Mouse (Mus musculus) myocyte (in vitro differentiated cells): ENCODE measurements at regions not wholly inside any gene's neighbourhood (a gene's known extent, or its start where the extent isn't known, plus 50 kb on each side); places are given as distances from the start of the nearest gene placed in this dataset.

Experiments used
- CEBPB ChIP-seq: IDR thresholded peaks from 2 replicates; pipeline ENCODE4 v1.6.1; 2011; ENCODE audit warnings: mild to moderate bottlenecking, moderate library complexity; ENCODE audit not compliant: poor library complexity, insufficient read depth, severe bottlenecking
- E2F4 ChIP-seq: IDR thresholded peaks from one replicate; pipeline ENCODE4 v1.6.1; 2011; ENCODE audit warnings: mild to moderate bottlenecking, control low read depth, moderate library complexity; ENCODE audit not compliant: insufficient read depth
- MYOG ChIP-seq, 3 experiments: IDR thresholded peaks; one replicate each; pipeline ENCODE4 v1.6.1; 2011; ENCODE audit warnings: control low read depth in 2 of 3, low read depth in 2 of 3, mild to moderate bottlenecking in 2 of 3; ENCODE audit not compliant: insufficient read length in 2 of 3, control insufficient read depth in 1 of 3, insufficient read depth in 1 of 3
- POLR2A ChIP-seq: IDR thresholded peaks from one replicate; pipeline ENCODE4 v1.6.1; 2011; ENCODE audit warnings: low read depth, mild to moderate bottlenecking, control low read depth, moderate library complexity; ENCODE audit not compliant: insufficient read length
- POLR2AphosphoS2 ChIP-seq: IDR thresholded peaks from one replicate; pipeline ENCODE4 v1.6.1; 2011; ENCODE audit warnings: low read depth, control low read depth; ENCODE audit not compliant: insufficient read length
- SRF ChIP-seq: IDR thresholded peaks from one replicate; pipeline ENCODE4 v1.6.1; 2011; ENCODE audit warnings: low read depth; ENCODE audit not compliant: control insufficient read depth, insufficient read length
- TCF12 ChIP-seq: IDR thresholded peaks from one replicate; pipeline ENCODE4 v1.6.1; 2011; ENCODE audit warnings: mild to moderate bottlenecking, control low read depth; ENCODE audit not compliant: poor library complexity, insufficient read depth, severe bottlenecking
- TCF3 ChIP-seq: IDR thresholded peaks from one replicate; pipeline ENCODE4 v1.6.1; 2011; ENCODE audit warnings: low read depth, control low read depth; ENCODE audit not compliant: insufficient read length
- USF1 ChIP-seq: IDR thresholded peaks from one replicate; pipeline ENCODE4 v1.6.1; 2011; ENCODE audit warnings: low read depth, mild to moderate bottlenecking, control low read depth, moderate library complexity

GRCm38 (mm10) chr6:100479881-100480280, 191.1 kb downstream of the Shq1 start:
- TF ChIP-seq E2F4, result no peak
- no peak for TF ChIP-seq MYOG (IDR thresholded peaks at IDR 0.05; ENCODE audit: control insufficient read depth in 1 of 3, insufficient read depth in 1 of 3, insufficient read length in 2 of 3, low read depth in 2 of 3)
- TF ChIP-seq TCF3, result no peak
- TF ChIP-seq POLR2A, result no peak
- no peak for TF ChIP-seq CEBPB
- no peak for TF ChIP-seq USF1
- TF ChIP-seq POLR2AphosphoS2, result no peak
- no peak for TF ChIP-seq TCF12
- TF ChIP-seq SRF, result no peak
